Mouse (Mus musculus): ENCODE data around the gene Zcchc2.

Zcchc2 gene

GRCm38 (mm10) chr1:105990138-105990821, at the start of gene Zcchc2:
TSS of gene Zcchc2 (plus strand) at chr1:105990406.
- peak; percentile 99 for DNase-seq

DNA sequence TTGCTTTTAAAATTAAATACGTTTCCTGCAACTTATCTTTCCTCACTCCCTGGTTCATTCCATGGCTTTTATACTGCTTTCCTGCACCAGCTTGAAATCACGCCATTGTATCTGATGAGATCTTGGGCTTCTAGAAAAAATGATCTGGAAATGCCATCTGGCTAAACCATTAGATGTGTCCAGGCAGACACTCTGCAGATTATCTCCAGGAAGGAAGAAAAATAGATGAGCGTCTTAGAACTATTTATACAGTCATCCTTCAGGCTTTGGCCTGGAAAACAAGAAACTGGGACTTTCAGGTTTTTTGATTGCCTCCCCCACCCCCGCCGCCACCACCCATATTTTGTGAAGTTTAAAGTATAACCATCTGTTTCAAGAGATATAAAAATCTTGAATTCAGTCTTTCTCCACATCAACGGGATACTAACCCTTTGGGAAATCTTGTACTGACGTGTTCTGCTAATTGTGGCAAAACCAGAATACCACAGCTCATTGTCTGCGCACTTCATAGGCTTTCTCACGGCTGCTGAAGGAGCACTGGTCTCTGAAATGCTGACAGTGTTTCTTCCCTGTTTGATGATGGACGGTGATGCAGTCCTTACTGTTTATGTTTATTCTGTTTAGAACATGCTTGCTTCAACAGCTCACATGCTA, 45.2 kb upstream of the Zcchc2 start:
- DNase-seq, result no peak

DNA sequence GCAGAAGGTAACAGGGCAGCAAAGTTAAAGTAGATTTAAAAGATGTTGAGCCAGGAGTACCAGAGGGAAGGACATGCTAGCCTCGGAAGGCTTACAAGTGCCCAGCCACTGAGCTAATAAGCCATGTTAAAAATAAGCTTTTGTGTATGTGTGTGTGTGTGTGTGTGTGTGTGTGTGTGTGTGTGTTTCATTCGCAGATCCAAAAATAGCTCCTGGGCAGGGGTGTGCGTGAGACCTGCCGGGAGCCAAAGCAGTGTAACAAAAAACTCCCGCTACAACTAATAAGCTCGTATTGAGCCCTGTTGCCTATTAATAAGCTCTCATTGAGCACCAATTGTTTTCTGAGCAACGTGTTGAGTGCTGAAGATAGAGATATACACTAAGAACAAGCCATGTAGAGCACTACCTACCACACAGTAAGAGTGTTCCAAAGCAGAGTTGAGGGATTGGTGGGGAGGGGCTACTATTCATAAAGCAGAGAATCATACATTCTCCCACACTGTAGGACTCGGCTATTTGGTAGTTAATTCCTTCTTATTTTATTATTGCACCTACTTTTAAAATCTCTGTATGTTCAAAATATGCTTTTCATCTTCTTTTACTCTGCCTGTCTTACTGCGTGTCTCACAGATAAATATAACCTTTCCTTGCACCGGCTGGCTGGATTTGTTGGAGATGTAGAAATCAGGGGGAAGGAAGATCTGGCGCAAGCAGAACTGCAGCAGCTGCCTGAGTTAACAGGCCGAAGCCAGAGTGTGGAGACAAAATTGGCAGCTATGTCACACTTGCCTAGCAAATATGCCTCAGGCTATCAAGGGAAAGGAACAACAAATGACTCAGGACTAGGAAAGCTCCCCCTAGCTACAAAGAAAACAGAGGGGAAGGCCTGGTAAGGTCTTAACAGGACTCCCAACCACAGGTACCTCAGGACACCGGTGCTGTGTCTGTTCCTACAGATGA, 43.3 kb upstream of the Zcchc2 start:
- no peak for DNase-seq

DNA sequence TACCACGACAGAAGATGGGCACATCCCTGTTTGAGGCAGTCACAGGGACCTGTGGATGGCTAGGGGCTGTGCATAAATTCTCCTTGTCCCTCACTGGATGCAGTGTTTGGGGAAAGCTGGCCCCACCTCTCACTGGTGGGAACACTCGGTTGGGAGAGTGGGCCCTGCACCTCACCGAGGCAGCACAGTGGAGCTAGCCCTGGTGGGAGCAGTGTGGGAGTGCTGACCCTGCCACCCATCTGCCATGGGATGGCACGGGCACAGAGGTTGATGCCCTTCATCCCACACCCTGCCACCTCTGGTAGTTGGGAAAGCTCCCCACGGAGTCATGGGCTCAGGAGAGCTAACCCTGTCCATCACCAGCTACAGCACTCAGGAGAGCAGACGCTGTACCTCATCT, 41.9 kb upstream of the Zcchc2 start:
- DNase-seq, result no peak

DNA sequence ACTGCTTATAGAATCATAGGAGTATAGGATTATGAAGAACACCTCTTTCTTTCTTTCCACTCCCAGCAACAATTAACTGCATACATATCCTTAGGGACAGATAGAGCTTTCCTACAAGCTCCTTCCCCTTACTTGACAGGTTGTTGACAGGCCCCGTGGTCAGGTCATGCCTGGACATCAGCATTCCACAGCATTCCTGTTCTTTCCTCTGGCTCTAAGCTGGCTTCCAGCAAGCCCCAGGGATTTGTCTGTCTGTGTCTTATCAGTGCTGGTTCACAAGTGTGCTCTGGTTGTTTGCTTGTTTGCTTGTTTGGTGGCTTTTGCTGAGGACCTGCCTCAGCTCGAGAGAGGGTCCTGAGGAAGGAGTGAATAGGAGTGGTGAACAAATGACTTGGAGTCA, 36.6 kb upstream of the Zcchc2 start:
- no peak for DNase-seq

DNA sequence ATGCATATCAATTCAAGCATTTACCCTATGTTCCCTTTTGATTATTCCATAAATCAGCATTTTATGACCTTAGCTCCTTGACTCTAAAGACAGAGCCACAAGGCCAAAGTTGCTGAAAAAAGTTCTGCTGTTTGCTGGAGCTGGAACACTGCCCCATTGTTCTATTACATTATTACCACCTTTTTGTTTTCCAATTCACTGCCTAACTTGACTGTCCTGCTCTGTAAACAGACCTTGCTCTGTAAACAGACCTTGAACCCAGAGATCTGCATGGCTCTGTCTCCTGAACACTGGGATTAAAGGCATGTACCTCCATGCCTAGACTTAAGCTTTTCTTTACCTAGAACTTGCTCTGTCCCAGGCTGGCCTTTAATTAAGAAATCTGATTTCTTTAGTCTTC, 36.2 kb upstream of the Zcchc2 start:
- no peak for DNase-seq

DNA sequence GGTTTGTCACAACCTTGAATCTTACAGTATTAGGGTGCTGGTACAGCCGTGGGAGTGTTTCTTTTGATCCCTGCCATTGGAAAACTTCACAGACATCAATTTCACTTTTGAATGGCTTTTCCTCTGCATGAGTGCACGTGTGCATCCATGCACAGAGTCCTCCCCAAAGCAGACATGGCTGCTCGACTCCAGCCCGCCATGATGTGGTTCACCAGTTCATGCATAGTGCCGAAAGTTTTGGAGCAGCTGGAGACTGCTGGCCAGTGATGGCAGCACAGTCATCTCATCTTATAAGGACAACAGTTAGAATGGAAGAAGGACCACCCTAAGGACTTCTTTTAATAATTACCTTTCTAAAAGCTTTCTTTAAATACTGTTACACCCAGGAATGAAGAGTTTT, 34.1 kb upstream of the Zcchc2 start:
- no peak for DNase-seq

DNA sequence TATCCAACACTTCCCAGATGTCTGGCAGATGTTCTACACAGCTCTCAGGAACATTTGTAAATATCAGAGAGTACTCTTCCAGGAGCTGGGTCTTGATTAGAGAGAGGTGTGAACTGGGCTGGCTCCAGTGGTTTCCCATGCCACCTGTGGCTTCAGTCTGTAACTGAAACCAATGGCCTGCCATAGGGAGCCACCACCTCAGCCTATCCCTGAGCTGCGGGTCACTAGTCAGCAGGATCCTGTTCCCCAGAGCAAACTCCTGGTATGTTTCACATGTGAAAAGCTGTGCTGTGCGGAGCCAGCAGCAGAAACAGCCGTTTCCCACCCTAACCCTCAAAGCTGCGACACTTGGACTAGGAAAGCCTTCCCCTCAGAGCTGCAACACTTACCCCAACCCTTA, 28.7 kb upstream of the Zcchc2 start:
- no peak for DNase-seq

DNA sequence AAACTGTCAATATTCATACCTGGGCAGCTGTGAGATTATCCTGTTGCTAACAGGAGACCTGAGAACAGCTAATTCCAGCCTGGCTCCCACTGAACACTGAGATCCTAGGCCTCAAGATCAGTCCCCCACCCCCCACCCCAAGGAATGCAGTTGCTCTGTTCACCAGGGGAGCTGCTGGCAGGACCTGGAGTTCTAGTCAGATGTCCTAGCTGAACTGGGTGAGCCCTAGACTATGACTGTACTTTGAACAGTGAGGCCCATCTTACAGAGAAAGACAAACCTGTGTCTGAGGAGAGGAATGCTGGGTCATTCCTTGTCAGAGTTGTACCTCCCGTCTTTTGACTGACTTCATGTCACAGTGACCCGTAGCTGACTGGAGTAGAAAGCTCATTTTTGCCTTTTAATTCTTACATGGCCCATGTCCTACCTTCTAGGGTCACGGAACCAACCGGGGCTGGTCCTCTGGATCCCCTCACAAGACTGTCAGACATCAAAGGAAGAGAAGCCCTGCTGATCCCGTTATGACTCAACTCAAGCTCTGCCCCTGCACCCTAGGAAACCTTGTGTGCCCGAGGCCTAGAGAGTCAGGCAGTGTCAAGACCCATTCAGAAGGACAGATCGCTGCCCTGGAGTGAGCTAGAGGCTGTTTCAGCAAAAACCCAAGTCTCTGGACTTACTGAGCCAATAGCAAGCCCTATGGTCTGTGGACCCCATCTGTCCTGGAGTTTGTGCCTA, 28.0 kb upstream of the Zcchc2 start:
- DNase-seq, result no peak

GRCm38 (mm10) chr1:105962852-105963251, 27.4 kb upstream of the Zcchc2 start:
- DNase-seq, result no peak

DNA sequence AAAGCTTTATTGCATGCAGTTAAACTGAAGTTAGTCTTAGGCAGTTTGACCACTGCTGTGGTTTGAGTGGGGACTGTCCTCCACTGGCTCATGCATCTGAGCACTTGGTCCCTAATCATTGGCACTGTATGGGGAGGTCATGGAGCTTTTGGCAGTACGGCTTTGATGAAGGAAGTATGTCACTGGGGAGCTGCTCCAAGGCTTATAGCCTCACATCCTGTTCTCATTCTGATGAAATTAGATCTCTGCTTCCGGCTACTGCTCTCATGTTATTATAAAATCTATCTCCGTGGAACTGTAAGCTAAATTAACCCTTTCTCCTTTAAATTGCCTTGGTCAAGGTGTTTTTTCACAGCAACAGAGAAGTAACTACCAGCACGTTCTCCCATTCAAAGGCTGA, 25.7 kb upstream of the Zcchc2 start:
- DNase-seq, result no peak

DNA sequence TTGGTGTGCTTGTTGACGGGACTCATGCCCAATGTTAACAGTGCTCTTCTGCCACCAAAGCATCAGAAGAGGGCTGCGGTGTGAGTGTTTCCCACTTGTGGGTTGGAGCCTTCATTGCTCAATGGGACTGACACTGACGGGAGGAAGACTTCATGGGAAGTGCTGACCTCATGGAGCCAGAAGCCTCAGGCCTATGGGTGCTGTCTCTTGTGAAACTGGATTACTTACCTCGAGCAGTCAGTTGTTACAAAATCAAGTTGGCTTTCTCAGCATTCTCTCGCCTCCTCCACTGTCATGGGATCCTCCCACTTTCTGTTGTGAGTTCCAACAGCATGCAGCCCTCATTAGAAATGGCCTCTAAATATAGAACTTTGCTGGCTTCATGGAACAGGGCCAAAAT, 25.0 kb upstream of the Zcchc2 start:
- DNase-seq, result no peak

DNA sequence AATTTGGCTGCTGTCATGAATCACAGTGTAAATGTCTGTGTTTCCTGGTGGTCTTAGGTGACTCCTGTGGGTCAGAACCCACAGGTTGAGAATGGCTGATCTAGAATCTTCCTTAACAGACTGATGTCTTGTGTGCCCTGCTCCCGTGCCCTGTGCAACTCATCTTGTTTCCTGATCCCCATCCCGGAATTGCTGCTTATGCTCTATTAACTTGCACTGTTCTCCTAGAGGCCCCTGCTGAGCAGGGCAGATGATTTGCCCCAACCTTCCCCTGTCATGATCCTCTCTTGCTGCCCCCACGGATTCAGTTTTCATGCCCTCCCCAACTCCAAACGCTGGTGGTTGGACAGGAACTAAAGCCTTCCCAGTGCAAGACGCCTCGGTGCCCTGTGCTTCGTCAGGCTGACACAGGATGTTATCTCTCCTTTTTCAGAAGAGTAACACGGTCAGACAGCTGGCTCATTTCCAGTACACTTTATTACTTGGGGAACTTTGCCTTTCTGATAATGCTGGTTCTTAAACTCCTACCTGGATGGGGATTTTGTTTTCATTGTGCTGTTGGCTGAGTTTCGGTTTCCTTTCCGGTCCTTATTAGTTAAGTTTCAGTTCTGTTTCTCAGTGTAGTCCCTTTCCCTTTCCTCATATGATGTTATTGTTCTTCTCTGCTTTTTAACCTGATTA, 18.6 kb upstream of the Zcchc2 start:
- peak; percentile 29 to 30 for DNase-seq

- DNase-seq, result no peak
These were observed 16.2 kb upstream of the Zcchc2 start for GRCm38 (mm10) chr1:105974023-105974422.

DNA sequence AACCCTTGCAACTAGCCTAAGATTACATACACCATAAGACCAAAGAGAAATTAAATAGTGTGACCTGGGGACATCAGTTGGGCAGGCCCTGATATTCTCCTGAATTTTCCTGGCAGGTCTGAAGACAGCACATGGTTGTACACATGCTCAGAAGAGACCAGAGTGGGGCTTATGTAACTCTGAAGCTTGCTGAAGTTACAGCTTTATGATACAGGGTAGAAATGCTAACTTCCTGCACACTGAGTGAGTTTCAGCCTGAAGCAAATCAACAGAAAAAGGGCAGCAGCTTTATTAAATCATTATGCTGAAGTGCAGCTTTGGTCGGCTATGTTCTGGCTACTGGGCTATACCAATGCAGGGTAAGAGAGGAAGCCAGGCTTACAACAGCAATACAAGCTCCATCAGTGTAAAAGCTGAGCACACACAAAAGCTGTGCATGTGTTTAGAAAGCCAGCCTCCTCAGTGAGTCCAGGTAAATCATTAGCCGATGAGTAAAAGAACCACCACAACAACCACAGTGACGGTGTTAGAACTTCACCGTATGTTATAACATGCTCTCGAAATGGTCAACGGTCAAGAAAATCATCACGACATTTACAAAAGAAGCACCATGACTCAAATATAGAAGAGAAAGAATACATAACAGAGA, 12.6 kb upstream of the Zcchc2 start:
- no peak for DNase-seq

DNA sequence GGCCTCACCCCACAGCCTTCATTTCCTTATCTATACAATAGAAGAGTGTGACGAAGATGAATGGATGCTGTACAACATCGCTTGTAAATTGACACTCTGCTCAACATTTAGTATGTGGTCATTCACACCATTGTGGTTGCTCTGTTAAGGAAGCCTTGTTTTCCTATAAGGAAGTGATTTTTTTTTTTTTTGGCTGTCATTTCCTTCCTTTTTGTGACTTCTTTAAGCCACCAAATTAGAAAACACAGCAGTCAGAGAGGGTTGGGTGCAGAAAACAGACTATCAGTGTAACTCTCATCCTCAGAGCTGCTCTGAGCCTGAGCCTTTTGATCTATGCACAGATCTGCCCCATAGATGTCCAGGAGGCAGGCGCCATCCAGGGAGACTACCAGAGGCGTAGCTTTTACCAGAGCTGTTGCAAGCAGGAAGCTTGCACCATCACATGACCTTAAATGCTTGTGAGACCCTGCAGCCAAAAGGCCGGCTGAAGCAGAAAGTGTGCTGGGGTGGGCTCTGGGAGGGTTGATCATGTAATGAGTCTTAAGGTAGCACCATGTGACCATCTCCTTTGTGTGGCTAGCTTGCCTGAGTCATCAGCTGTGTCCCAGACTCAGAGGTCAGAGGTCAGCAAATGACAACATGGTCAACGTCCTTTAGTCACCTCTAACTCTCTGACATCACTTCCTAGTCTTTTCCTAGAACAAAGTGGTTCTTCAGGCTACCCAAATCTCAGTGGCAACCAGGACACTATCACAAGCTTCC, 9.2 kb upstream of the Zcchc2 start:
- no peak for DNase-seq

DNA sequence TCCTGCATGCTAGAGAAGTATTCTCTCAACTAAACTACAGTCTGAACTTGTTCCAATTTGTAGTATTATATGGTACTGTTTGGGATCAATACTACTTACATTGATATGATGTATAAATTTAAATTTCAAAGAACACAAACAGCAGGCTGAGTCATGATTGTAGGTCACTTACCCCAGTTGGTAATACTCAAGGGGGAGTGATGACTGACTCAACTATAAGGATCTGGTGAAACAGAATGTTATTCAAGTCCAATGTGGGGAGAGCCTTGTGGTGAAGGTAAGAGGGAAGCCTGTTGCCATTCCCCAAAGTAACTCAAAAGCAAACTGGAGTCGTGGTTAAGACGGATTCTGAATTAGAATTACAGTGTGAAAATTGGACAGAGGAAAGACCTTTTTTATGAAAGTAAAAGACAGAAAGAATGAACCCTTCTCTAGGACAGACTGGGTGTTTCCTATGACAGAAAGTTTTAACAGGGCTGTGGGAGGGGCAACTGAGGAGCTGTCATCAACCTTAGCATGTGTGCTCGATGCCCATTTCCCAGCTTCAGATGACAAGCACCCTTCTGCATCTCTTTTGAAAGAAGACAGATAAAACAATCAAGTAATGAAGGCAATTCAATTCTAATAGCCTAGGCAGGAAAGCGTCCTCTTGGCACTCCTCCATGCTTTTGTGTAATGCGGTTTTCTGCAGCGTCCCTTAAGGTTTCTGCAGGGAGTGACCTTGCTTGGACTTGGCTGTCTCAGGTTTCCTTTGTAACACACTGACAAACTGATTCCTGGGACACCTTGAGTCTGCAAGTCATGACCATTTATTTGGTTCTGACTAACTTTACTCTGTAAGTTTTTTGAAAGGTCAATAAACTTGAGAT, 7.5 kb upstream of the Zcchc2 start:
- DNase-seq, result no peak

- no peak for DNase-seq
These were observed 6.0 kb upstream of the Zcchc2 start for GRCm38 (mm10) chr1:105984172-105984571.

DNA sequence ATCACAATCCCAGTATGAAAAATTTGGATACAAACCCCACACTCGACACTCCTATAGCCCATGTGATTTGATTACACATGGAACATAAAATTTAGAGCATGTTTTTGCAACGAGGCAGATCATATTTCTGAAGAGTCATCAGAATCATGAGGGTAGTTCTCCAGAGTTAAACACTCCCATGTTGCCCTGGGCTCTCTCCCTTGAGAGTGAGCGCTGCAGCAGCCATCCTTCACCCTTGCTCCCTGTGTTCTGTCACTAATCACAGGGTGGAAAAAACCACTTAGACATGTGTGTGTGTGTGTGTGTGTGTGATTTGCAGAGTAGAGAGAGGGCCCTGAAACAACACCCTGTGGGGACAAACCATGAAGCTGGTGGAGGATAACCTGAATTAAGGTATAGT, 2.0 kb upstream of the Zcchc2 start:
- no peak for DNase-seq
